ENCODE assay signal across 8 mouse cellular contexts in the genomic region with DNA sequence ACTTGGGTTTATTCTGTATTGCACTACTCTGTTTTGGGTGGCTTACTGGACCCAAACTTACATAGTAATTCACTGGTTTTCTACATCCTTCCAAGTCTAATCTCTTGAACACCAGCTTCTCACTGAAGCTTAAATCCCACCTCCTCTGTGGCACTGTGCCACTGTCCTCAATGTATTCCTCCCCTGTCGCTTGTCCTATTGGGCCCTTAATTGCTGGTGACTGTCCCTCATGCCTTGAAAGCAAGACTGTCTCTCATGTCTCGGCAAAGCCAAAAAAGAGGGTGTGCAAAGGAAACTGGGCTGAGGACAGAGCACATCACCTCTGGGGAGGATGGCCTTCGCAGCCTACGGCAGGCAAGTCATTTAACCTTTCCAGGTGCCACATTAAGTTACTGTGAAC. TPM values are rescaled to one million over a fixed set of nuclear protein-coding genes. Genes with fewer than 3 reads are reported as not detected.
DNase-seq lines count a peak whose midpoint lies in the region; ATAC-seq and TF ChIP-seq lines count a peak whose summit lies in the region.

No protein-coding gene starts in this region.

- no peak for DNase-seq in heart, postnatal 14 days
- DNase-seq in MEL (ENCODE audit: low read depth, low spot score): peak; percentile 73
- no peak for DNase-seq in midbrain, embryonic 14.5 days
- no peak for DNase-seq in urinary bladder, postnatal 10 days (ENCODE audit: low spot score)
- DNase-seq in cerebellum, adult 18-20 months: no peak
- DNase-seq in T-cell, adult 2 months (ENCODE audit: low spot score): no peak

- no peak for ATAC-seq in heart, embryonic 15.5 days (replicated peaks; ENCODE audit: insufficient number of reproducible peaks, insufficient read depth, low FRiP score, low read depth)
- no peak for ATAC-seq in hindbrain, embryonic 13.5 days (ENCODE audit: low FRiP score)
- ATAC-seq in midbrain, embryonic 14.5 days (ENCODE audit: low FRiP score, low TSS enrichment): no peak

- H3K79me2 ChIP-seq in MEL (ENCODE audit: control insufficient read depth, insufficient read depth, low read length, poor library complexity): peaks cover 37% of the 10 kb centered on the region

- H3K4me1 ChIP-seq in heart, embryonic 15.5 days (replicated peaks): peaks cover 10% of the 10 kb centered on the region
- H3K4me1 ChIP-seq in MEL (ENCODE audit: control insufficient read depth in 1 of 2, insufficient read depth in 2 of 2, low read length in 2 of 2): peaks cover 9 to 10% of the 10 kb centered on the region in 2 experiments; a peak in 3 of 4 replicates
- H3K4me1 ChIP-seq in hindbrain, embryonic 13.5 days (replicated peaks): peaks cover 14% of the 10 kb centered on the region
- H3K4me1 ChIP-seq in midbrain, embryonic 14.5 days (ENCODE audit: control insufficient read depth, insufficient read depth, low read length): peaks cover 7% of the 10 kb centered on the region; the same call in 1 of the 2 replicates

- TF ChIP-seq CTCF in MEL (IDR thresholded peaks at IDR 0.05 in 2 of 3, conservative IDR thresholded peaks at IDR 0.05 in 1 of 3; ENCODE audit: control insufficient read depth in 1 of 3, insufficient read depth in 1 of 3, low read depth in 2 of 3, low read length in 3 of 3, poor library complexity in 1 of 3, severe bottlenecking in 1 of 3): no peak

- no peak overlapping the region; the same call in 1 of the 2 replicates for H3K27ac ChIP-seq in heart, embryonic 15.5 days
- peak overlapping the region; percentile 61 for H3K27ac ChIP-seq in MEL (ENCODE audit: control insufficient read depth, low read depth, low read length)
- peak overlapping the region; percentile 84 for H3K27ac ChIP-seq in hindbrain, embryonic 13.5 days
- peak overlapping the region; percentile 87; the same call in 1 of the 2 replicates for H3K27ac ChIP-seq in midbrain, embryonic 14.5 days (replicated peaks; ENCODE audit: low read depth, low read length)

- H3K9me3 ChIP-seq in heart, embryonic 15.5 days (replicated peaks): no peaks in the 10 kb centered on the region
- no peaks in the 10 kb centered on the region for H3K9me3 ChIP-seq in MEL (replicated peaks; ENCODE audit: insufficient read depth, low read length)
- H3K9me3 ChIP-seq in hindbrain, embryonic 13.5 days: 0 out of 2 replicates have a peak, but pooled peaks cover 5% of the 10 kb centered on the region
- no peaks in the 10 kb centered on the region for H3K9me3 ChIP-seq in midbrain, embryonic 14.5 days (ENCODE audit: control insufficient read depth, low read length)

- intact Hi-C loops in heart, postnatal 14 days (cut with DNase I): no loop called here

- H3K27me3 ChIP-seq in heart, embryonic 15.5 days: no peaks in the 10 kb centered on the region
- H3K27me3 ChIP-seq in MEL (ENCODE audit: control insufficient read depth in 1 of 2, insufficient read depth in 2 of 2, low read length in 2 of 2): no peaks in the 10 kb centered on the region
- H3K27me3 ChIP-seq in hindbrain, embryonic 13.5 days: no peaks in the 10 kb centered on the region
- no peaks in the 10 kb centered on the region for H3K27me3 ChIP-seq in midbrain, embryonic 14.5 days (ENCODE audit: control insufficient read depth, insufficient read depth, low read length)

- H3K36me3 ChIP-seq in heart, embryonic 15.5 days: peaks cover 30% of the 10 kb centered on the region
- peaks cover 30 to 32% of the 10 kb centered on the region in 2 experiments for H3K36me3 ChIP-seq in MEL (ENCODE audit: control insufficient read depth in 1 of 2, insufficient read depth in 2 of 2, low read length in 2 of 2)
- H3K36me3 ChIP-seq in hindbrain, embryonic 13.5 days: peaks cover 32% of the 10 kb centered on the region
- H3K36me3 ChIP-seq in midbrain, embryonic 14.5 days (ENCODE audit: control insufficient read depth, insufficient read depth, low read length): peaks cover 31% of the 10 kb centered on the region

- TF ChIP-seq POLR2A in MEL (IDR thresholded peaks at IDR 0.05; ENCODE audit: control insufficient read depth in 1 of 2, insufficient read depth in 1 of 2, low read depth in 1 of 2, low read length in 2 of 2, poor library complexity in 1 of 2): 0 out of 4 replicates have a peak, but pooled peaks of 1 of the 2 experiments have one; percentile 22

- H3K4me2 ChIP-seq in heart, embryonic 15.5 days: peak overlapping the region; percentile 60
- H3K4me2 ChIP-seq in hindbrain, embryonic 13.5 days: peak overlapping the region; percentile 78
- peak overlapping the region; percentile 59 for H3K4me2 ChIP-seq in midbrain, embryonic 14.5 days (ENCODE audit: low read length)

- no peak for TF ChIP-seq EP300 in MEL (IDR thresholded peaks at IDR 0.05; ENCODE audit: low read depth in 1 of 2, low read length in 2 of 2)

- TF ChIP-seq RAD21 in MEL (IDR thresholded peaks at IDR 0.05; ENCODE audit: low read depth, low read length): no peak

- WGBS in heart, embryonic 15.5 days: 23% methylated on average over 4 of the region's 4 CpGs
- WGBS in hindbrain, embryonic 13.5 days: 27% methylated on average over 4 of the region's 4 CpGs
- WGBS in midbrain, embryonic 14.5 days: 26% methylated on average over 4 of the region's 4 CpGs

- peak overlapping the region; percentile 90 for H3K4me3 ChIP-seq in heart, embryonic 15.5 days
- H3K4me3 ChIP-seq in MEL (ENCODE audit: control insufficient read depth in 1 of 2, insufficient read depth in 1 of 2, low read depth in 2 of 2, low read length in 2 of 2): peak overlapping the region; percentile 76 to 80
- H3K4me3 ChIP-seq in hindbrain, embryonic 13.5 days: peak overlapping the region; percentile 92
- peak overlapping the region; percentile 98 for H3K4me3 ChIP-seq in midbrain, embryonic 14.5 days (replicated peaks; ENCODE audit: low read depth, low read length)

- H3K9ac ChIP-seq in heart, embryonic 15.5 days: no peak overlapping the region
- H3K9ac ChIP-seq in MEL (ENCODE audit: control insufficient read depth, low read depth, low read length, poor library complexity, severe bottlenecking): peak overlapping the region; percentile 95
- H3K9ac ChIP-seq in hindbrain, embryonic 13.5 days: peak overlapping the region; percentile 89
- peak overlapping the region; percentile 84 for H3K9ac ChIP-seq in midbrain, embryonic 14.5 days (replicated peaks; ENCODE audit: low read length)

TF ChIP-seq in MEL, 35 proteins besides CTCF, POLR2A, EP300 and RAD21:
- TF ChIP-seq ZNF384 (IDR thresholded peaks at IDR 0.05; ENCODE audit: low read depth, low read length) (no peak), ZC3H11A (IDR thresholded peaks at IDR 0.05; ENCODE audit: low read depth, low read length) (no peak), CHD1 (IDR thresholded peaks at IDR 0.05; ENCODE audit: low read depth, low read length) (0 out of 2 replicates have a peak, but pooled peaks have one; percentile 41), MAX (IDR thresholded peaks at IDR 0.05; ENCODE audit: low read length) (peak; percentile 56)

RNA-seq across cellular contexts. Expression of gene Eef1e1, which starts 1.0 kb away (rescaled TPM):
- 25.5 and 29.9 TPM in 2 replicates for polyA plus RNA-seq in heart, embryonic 15.5 days (2015; fragmentation: Nextera tagmentation; extraction: Ambion mirVana)
- total RNA-seq in heart, postnatal 14 days (2021): 10 to 100 TPM in 1 of 2 experiments, 1 to 10 TPM in 1; 8.4 to 10.5 TPM
- total RNA-seq in MEL (2012; rRNA removed): 187 and 218 TPM in 2 replicates
- polyA plus RNA-seq in MEL (2012; ENCODE audit: insufficient read depth in 1 of 2, insufficient read length in 2 of 2, low read depth in 1 of 2, low replicate concordance in 2 of 2, missing spikeins in 1 of 2): 100 to 1,000 TPM in 1 of 2 experiments, not detected in 1; 194 TPM
- polyA plus RNA-seq in hindbrain, embryonic 13.5 days (2015; fragmentation: Nextera tagmentation; extraction: Ambion mirVana): 91.3 and 91.6 TPM in 2 replicates
- polyA plus RNA-seq in midbrain, embryonic 14.5 days (2014; fragmentation: Nextera tagmentation; extraction: Ambion mirVana): 105 and 126 TPM in 2 replicates

RNA-seq across cellular contexts. Expression of gene Bloc1s5, which starts 23.0 kb away (rescaled TPM):
- 16.6 and 17.3 TPM in 2 replicates for polyA plus RNA-seq in heart, embryonic 15.5 days (2015; fragmentation: Nextera tagmentation; extraction: Ambion mirVana)
- total RNA-seq in heart, postnatal 14 days (2021): 10 to 100 TPM in 1 of 2 experiments, 1 to 10 TPM in 1; 8.3 to 10.4 TPM
- total RNA-seq in MEL (2012; rRNA removed): 9.9 and 12.3 TPM in 2 replicates
- 10 to 100 TPM in 1 of 2 experiments, not detected in 1; 16.2 TPM for polyA plus RNA-seq in MEL (2012; ENCODE audit: insufficient read depth in 1 of 2, insufficient read length in 2 of 2, low read depth in 1 of 2, low replicate concordance in 2 of 2, missing spikeins in 1 of 2)
- polyA plus RNA-seq in hindbrain, embryonic 13.5 days (2015; fragmentation: Nextera tagmentation; extraction: Ambion mirVana): 25.0 and 26.0 TPM in 2 replicates
- polyA plus RNA-seq in midbrain, embryonic 14.5 days (2014; fragmentation: Nextera tagmentation; extraction: Ambion mirVana): 21.6 and 25.5 TPM in 2 replicates
